Mouse (Mus musculus): ENCODE measurements at regions not wholly inside any gene's neighbourhood (a gene's known extent, or its start where the extent isn't known, plus 50 kb on each side); places are given as distances from the start of the nearest gene placed in this dataset.

GRCm38 (mm10) chr15:85678981-85679708, 55.6 kb upstream of the Ppara start:
- TF ChIP-seq CTCF (IDR thresholded peaks at IDR 0.05; ENCODE audit: borderline replicate concordance, control insufficient read depth, extremely low read depth, insufficient read depth, low read length, poor library complexity) (no peak), POLR2A (IDR thresholded peaks at IDR 0.05; ENCODE audit: control insufficient read depth, extremely low read depth, insufficient read depth, low read length, poor library complexity) (no peak)
